In genomic region chr19:32489166-32489895, GRCm38 (mm10) we compare ENCODE assay signal across 29 mouse cellular contexts. TPM values are rescaled to one million over a fixed set of nuclear protein-coding genes. Genes with fewer than 3 reads are reported as not detected.
DNase-seq lines count a peak whose midpoint lies in the region; ATAC-seq and TF ChIP-seq lines count a peak whose summit lies in the region.
"Had no signal": no experiment of that assay in that cellular context is flagged by ENCODE, and none has a peak within 500 bp of the region (broad histone marks: within the 10 kb centered on the region; RNA-seq: fewer than 3 reads in every experiment).

No protein-coding gene starts in this region.

- no peaks in the 10 kb centered on the region for H3K27me3 ChIP-seq in liver, embryonic 11.5 days (replicated peaks; ENCODE audit: control insufficient read depth, insufficient read depth, low read length)
- no peaks in the 10 kb centered on the region for H3K27me3 ChIP-seq in liver, embryonic 13.5 days
- no peaks in the 10 kb centered on the region for H3K27me3 ChIP-seq in embryonic facial prominence, embryonic 10.5 days (replicated peaks; ENCODE audit: low read depth, poor library complexity, severe bottlenecking)
- H3K27me3 ChIP-seq: forebrain, embryonic 15.5 days; heart, embryonic 13.5 days; hindbrain, embryonic 15.5 days; megakaryocyte, embryonic 14.5 days; midbrain, embryonic 13.5 days; stomach, embryonic 15.5 days had no signal

- TF ChIP-seq CTCF in layer of hippocampus, adult 2 months (conservative IDR thresholded peaks at IDR 0.05) = no peak

- H3K4me3 ChIP-seq in liver, embryonic 11.5 days (ENCODE audit: low read depth, low read length) = peak overlapping the region; percentile 30; the same call in 1 of the 2 replicates
- H3K4me3 ChIP-seq in ES-E14 (ENCODE audit: insufficient read depth in 1 of 2, low read depth in 1 of 2, low read length in 2 of 2, poor library complexity in 1 of 2, severe bottlenecking in 1 of 2) = no peak overlapping the region
- H3K4me3 ChIP-seq in liver, embryonic 13.5 days (replicated peaks) = peak overlapping the region; percentile 86
- no peak overlapping the region for H3K4me3 ChIP-seq in layer of hippocampus, adult 2 months
- no peak overlapping the region for H3K4me3 ChIP-seq in embryonic facial prominence, embryonic 10.5 days
- H3K4me3 ChIP-seq: forebrain, embryonic 10.5 days; forebrain, embryonic 15.5 days; heart, adult 2 months; heart, embryonic 13.5 days; hindbrain, embryonic 10.5 days; hindbrain, embryonic 15.5 days; megakaryocyte, embryonic 14.5 days; midbrain, embryonic 13.5 days; stomach, embryonic 15.5 days had no signal

- no peak for ATAC-seq in liver, embryonic 11.5 days (replicated peaks; ENCODE audit: low FRiP score)
- no peak for ATAC-seq in liver, embryonic 13.5 days (ENCODE audit: low read depth)
- ATAC-seq: forebrain, embryonic 15.5 days; inflammation-experienced regulatory T-cells, adult 6 months; midbrain, embryonic 13.5 days had no signal

- in situ Hi-C loops in ES-E14 (cut with MboI; ENCODE audit: low sequenced_read_pairs in 2 of 2, unreplicated experiment in 2 of 2) = no loop called here

- peaks cover 20% of the 10 kb centered on the region; the same call in 1 of the 2 replicates for H3K36me3 ChIP-seq in liver, embryonic 11.5 days (ENCODE audit: control insufficient read depth, insufficient read depth, low read length)
- H3K36me3 ChIP-seq in ES-E14 (ENCODE audit: control insufficient read depth, insufficient read depth, low read length, poor library complexity, severe bottlenecking) = 0 out of 2 replicates have a peak, but pooled peaks cover 2% of the 10 kb centered on the region
- H3K36me3 ChIP-seq in liver, embryonic 13.5 days = peaks cover 39% of the 10 kb centered on the region
- H3K36me3 ChIP-seq in embryonic facial prominence, embryonic 10.5 days (replicated peaks) = peaks cover 26% of the 10 kb centered on the region
- H3K36me3 ChIP-seq: hindbrain, embryonic 15.5 days; stomach, embryonic 15.5 days had no signal

- H3K4me2 ChIP-seq in liver, embryonic 11.5 days = peak overlapping the region; percentile 56
- H3K4me2 ChIP-seq in liver, embryonic 13.5 days = peak overlapping the region; percentile 84
- H3K4me2 ChIP-seq: forebrain, embryonic 15.5 days; hindbrain, embryonic 15.5 days; midbrain, embryonic 13.5 days; stomach, embryonic 15.5 days had no signal

- no peak overlapping the region for H3K27ac ChIP-seq in liver, embryonic 11.5 days (ENCODE audit: low read depth, low read length)
- H3K27ac ChIP-seq in ES-E14 (ENCODE audit: insufficient read depth, low read depth, low read length, poor library complexity, severe bottlenecking) = no peak overlapping the region
- peak overlapping the region; percentile 43; the same call in 1 of the 2 replicates for H3K27ac ChIP-seq in liver, embryonic 13.5 days
- no peak overlapping the region for H3K27ac ChIP-seq in layer of hippocampus, adult 2 months
- H3K27ac ChIP-seq in embryonic facial prominence, embryonic 10.5 days (replicated peaks) = no peak overlapping the region
- H3K27ac ChIP-seq: forebrain, embryonic 10.5 days; forebrain, embryonic 15.5 days; heart, adult 2 months; heart, embryonic 13.5 days; hindbrain, embryonic 10.5 days; hindbrain, embryonic 15.5 days; kidney, postnatal 0 days; midbrain, embryonic 13.5 days; stomach, embryonic 15.5 days had no signal

- H3K4me1 ChIP-seq in liver, embryonic 11.5 days (replicated peaks; ENCODE audit: control insufficient read depth, insufficient read depth, low read length) = peaks cover 18% of the 10 kb centered on the region
- H3K4me1 ChIP-seq in ES-E14 (ENCODE audit: control insufficient read depth in 2 of 2, insufficient read depth in 2 of 2, low read length in 2 of 2, poor library complexity in 1 of 2) = peaks cover 0 to 1% of the 10 kb centered on the region in 2 experiments; a peak in 1 of 4 replicates
- H3K4me1 ChIP-seq in liver, embryonic 13.5 days (replicated peaks) = peaks cover 55% of the 10 kb centered on the region
- peaks cover 26% of the 10 kb centered on the region for H3K4me1 ChIP-seq in embryonic facial prominence, embryonic 10.5 days

- no peaks in the 10 kb centered on the region for H3K9me3 ChIP-seq in liver, embryonic 11.5 days (ENCODE audit: control insufficient read depth, low read length)
- no peaks in the 10 kb centered on the region for H3K9me3 ChIP-seq in ES-E14 (ENCODE audit: control insufficient read depth, insufficient read depth, low read depth, low read length)
- no peaks in the 10 kb centered on the region for H3K9me3 ChIP-seq in liver, embryonic 13.5 days (replicated peaks)
- H3K9me3 ChIP-seq in embryonic facial prominence, embryonic 10.5 days = no peaks in the 10 kb centered on the region
- H3K9me3 ChIP-seq: forebrain, embryonic 10.5 days; forebrain, embryonic 15.5 days; heart, embryonic 13.5 days; hindbrain, embryonic 10.5 days; hindbrain, embryonic 15.5 days; megakaryocyte, embryonic 14.5 days; midbrain, embryonic 13.5 days; stomach, embryonic 15.5 days had no signal

- 91% methylated on average over 12 of the region's 12 CpGs for WGBS in liver, embryonic 11.5 days
- 76% methylated on average over 12 of the region's 12 CpGs for WGBS in liver, embryonic 13.5 days (ENCODE audit: insufficient replicate concordance)
- whole genome bisulfite sequencing in embryonic facial prominence, embryonic 10.5 days = 90% methylated on average over 12 of the region's 12 CpGs

- DNase-seq in liver, embryonic 11.5 days (ENCODE audit: low spot score) = no peak
- DNase-seq in liver (no peak), ES-E14 (ENCODE audit: low read depth, low spot score) (no peak)
- no peak for DNase-seq in liver, embryonic 13.5 days
- DNase-seq in layer of hippocampus, adult 2 months (ENCODE audit: low spot score in 2 of 2) = no peak
- DNase-seq in embryonic facial prominence, embryonic 10.5 days (ENCODE audit: low spot score) = no peak
- DNase-seq in embryo, embryonic 10.5 days (ENCODE audit: low spot score) = no peak
- DNase-seq: adrenal gland, postnatal 25 days; B cell, adult 2 months; cerebellum, adult 18-20 months; cerebellum, postnatal 14 days; gastrocnemius, postnatal 25 days; heart, adult 2 months; heart, postnatal 10 days; kidney, adult 2 months; layer of hippocampus, adult 9-11 months; lung, postnatal 4 days; retina, postnatal 1 day; right cerebral cortex, postnatal 25 days had no signal

- H3K9ac ChIP-seq in liver, embryonic 11.5 days (ENCODE audit: low read depth, low read length) = peak overlapping the region; percentile 46; the same call in 1 of the 2 replicates
- H3K9ac ChIP-seq in ES-E14 (ENCODE audit: insufficient read depth, low read depth, low read length, poor library complexity, severe bottlenecking) = no peak overlapping the region
- peak overlapping the region; percentile 59 for H3K9ac ChIP-seq in liver, embryonic 13.5 days
- H3K9ac ChIP-seq: forebrain, embryonic 15.5 days; heart, embryonic 13.5 days; hindbrain, embryonic 15.5 days; midbrain, embryonic 13.5 days; stomach, embryonic 15.5 days had no signal

TF ChIP-seq in ES-E14, 5 proteins besides CTCF, POLR2A, EP300 and RAD21:
- TF ChIP-seq ZNF384 (IDR thresholded peaks at IDR 0.05; ENCODE audit: low read depth, low read length) = 0 out of 2 replicates have a peak, but pooled peaks have one; percentile 55
- TF ChIP-seq HCFC1 (IDR thresholded peaks at IDR 0.05; ENCODE audit: borderline replicate concordance, insufficient read depth, low read length) = no peak

RNA-seq across cellular contexts. Expression of gene Minpp1, which starts 3.8 kb away (rescaled TPM):
- polyA plus RNA-seq in liver, embryonic 11.5 days (2014; fragmentation: Nextera tagmentation; extraction: Ambion mirVana) = 137 and 153 TPM in 2 replicates
- 60.8 and 78.4 TPM in 2 replicates for total RNA-seq in ES-E14 (2012; rRNA removed)
- 99.9 and 110 TPM in 2 replicates for polyA plus RNA-seq in liver, embryonic 13.5 days (2015; fragmentation: Nextera tagmentation; extraction: Ambion mirVana)
- 10 to 100 TPM; 58.2 to 64.3 TPM for total RNA-seq in layer of hippocampus, adult 2 months (2021)
- polyA plus RNA-seq in embryonic facial prominence, embryonic 10.5 days (2016; fragmentation: Nextera tagmentation; extraction: Ambion mirVana) = 65.7 and 71.6 TPM in 2 replicates

RNA-seq across cellular contexts. Expression of gene Rpl9-ps6, which starts 23.0 kb away (rescaled TPM):
- polyA plus RNA-seq in liver, embryonic 11.5 days (2014; fragmentation: Nextera tagmentation; extraction: Ambion mirVana) = 144 and 148 TPM in 2 replicates
- 97.4 and 160 TPM in 2 replicates for total RNA-seq in ES-E14 (2012; rRNA removed)
- polyA plus RNA-seq in liver, embryonic 13.5 days (2015; fragmentation: Nextera tagmentation; extraction: Ambion mirVana) = 99.8 and 126 TPM in 2 replicates
- total RNA-seq in layer of hippocampus, adult 2 months (2021) = 10 to 100 TPM; 30.6 to 35.4 TPM
- polyA plus RNA-seq in embryonic facial prominence, embryonic 10.5 days (2016; fragmentation: Nextera tagmentation; extraction: Ambion mirVana) = 69.7 and 70.3 TPM in 2 replicates

Comparison
In these comparisons a context has a peak if more than half of its experiments do, and no peak if none do; other contexts are left out.
1. H3K4me3 ChIP-seq: peak in liver, embryonic 11.5 days (single experiment) and liver, embryonic 13.5 days (single experiment); none in ES-E14 (0 of 2), layer of hippocampus, adult 2 months (single experiment) and embryonic facial prominence, embryonic 10.5 days (single experiment).